8 mouse cellular contexts compared by ENCODE assay signal in the genomic region with DNA sequence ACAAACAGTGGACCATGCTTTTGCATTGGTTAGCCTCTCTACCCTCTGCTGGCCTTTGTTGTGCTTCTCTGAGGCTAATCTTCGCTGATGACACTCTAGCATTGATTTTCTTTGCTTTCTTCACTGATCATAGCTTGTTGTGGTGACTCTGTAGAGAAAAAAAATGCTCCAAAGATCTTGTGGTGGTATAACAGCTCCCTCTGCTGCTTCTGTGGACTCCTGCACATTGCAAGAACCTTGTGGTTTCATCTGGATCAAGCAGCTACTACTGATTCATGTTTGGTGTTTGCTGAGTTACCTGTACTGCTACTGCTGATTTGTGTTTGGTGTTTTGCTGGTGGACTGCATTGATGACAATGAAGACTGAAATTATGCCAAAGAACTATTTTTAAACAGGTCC.
A peak's percentile ranks its signal among the peaks of the same experiment; 100 is the strongest.
DNase-seq lines count a peak whose midpoint lies in the region; ATAC-seq and TF ChIP-seq lines count a peak whose summit lies in the region.

No protein-coding gene starts in this region.

- no peaks in the 10 kb centered on the region for H3K9me3 ChIP-seq in hindbrain, postnatal 0 days (ENCODE audit: low read length)
- no peaks in the 10 kb centered on the region for H3K9me3 ChIP-seq in hindbrain, embryonic 16.5 days (ENCODE audit: control insufficient read depth, low read length)
- no peaks in the 10 kb centered on the region for H3K9me3 ChIP-seq in stomach, postnatal 0 days (ENCODE audit: control insufficient read depth, low read length)

- no peak for ATAC-seq in hindbrain, postnatal 0 days
- ATAC-seq in hindbrain, embryonic 16.5 days: no peak
- ATAC-seq in stomach, postnatal 0 days (ENCODE audit: low FRiP score, low TSS enrichment): no peak

- H3K4me1 ChIP-seq in hindbrain, postnatal 0 days (ENCODE audit: insufficient read depth, low read length): no peaks in the 10 kb centered on the region
- H3K4me1 ChIP-seq in hindbrain, embryonic 16.5 days (ENCODE audit: control insufficient read depth, insufficient read depth, low read depth, low read length): no peaks in the 10 kb centered on the region
- no peaks in the 10 kb centered on the region for H3K4me1 ChIP-seq in stomach, postnatal 0 days (replicated peaks; ENCODE audit: control insufficient read depth, insufficient read depth)

- H3K27ac ChIP-seq in hindbrain, postnatal 0 days: no peak overlapping the region
- no peak overlapping the region for H3K27ac ChIP-seq in hindbrain, embryonic 16.5 days (ENCODE audit: low read depth, low read length)
- H3K27ac ChIP-seq in stomach, postnatal 0 days (replicated peaks): no peak overlapping the region

- DNase-seq in hindbrain, postnatal 0 days (ENCODE audit: low spot score): peak; percentile 26
- DNase-seq in right cerebral cortex, adult 18-20 months: peak; percentile 36
- DNase-seq in right cerebral cortex, postnatal 4 days: no peak
- peak; percentile 20 to 41 for DNase-seq in cerebellum, postnatal 25 days
- DNase-seq in stomach, postnatal 0 days (ENCODE audit: low spot score): peak; percentile 16
- DNase-seq in thymus, postnatal 14 days: no peak
- DNase-seq in spleen, adult 18-20 months: no peak

- no peak overlapping the region for H3K9ac ChIP-seq in hindbrain, postnatal 0 days (replicated peaks; ENCODE audit: low read length)
- H3K9ac ChIP-seq in hindbrain, embryonic 16.5 days (ENCODE audit: low read depth, low read length): no peak overlapping the region
- no peak overlapping the region for H3K9ac ChIP-seq in stomach, postnatal 0 days (ENCODE audit: low read length)

- no peaks in the 10 kb centered on the region for H3K36me3 ChIP-seq in hindbrain, postnatal 0 days (ENCODE audit: insufficient read depth, low read length)
- H3K36me3 ChIP-seq in hindbrain, embryonic 16.5 days (ENCODE audit: control insufficient read depth, insufficient read depth, low read length): no peaks in the 10 kb centered on the region
- no peaks in the 10 kb centered on the region for H3K36me3 ChIP-seq in stomach, postnatal 0 days (ENCODE audit: control insufficient read depth, insufficient read depth, low read length)

- TF ChIP-seq CTCF in hindbrain, postnatal 0 days (IDR thresholded peaks at IDR 0.05; ENCODE audit: low read depth): peak; percentile 65
- TF ChIP-seq CTCF in stomach, postnatal 0 days (IDR thresholded peaks at IDR 0.05; ENCODE audit: low read depth): peak; percentile 66

- no peak overlapping the region for H3K4me3 ChIP-seq in hindbrain, postnatal 0 days (ENCODE audit: low read length)
- H3K4me3 ChIP-seq in hindbrain, embryonic 16.5 days (ENCODE audit: low read length): no peak overlapping the region
- H3K4me3 ChIP-seq in stomach, postnatal 0 days (ENCODE audit: low read depth, low read length): no peak overlapping the region

- WGBS in hindbrain, postnatal 0 days: 61% methylated on average over 1 of the region's 1 CpGs
- 61% methylated on average over 1 of the region's 1 CpGs for WGBS in hindbrain, embryonic 16.5 days
- 41% methylated on average over 1 of the region's 1 CpGs for WGBS in stomach, postnatal 0 days

- no peak overlapping the region for H3K4me2 ChIP-seq in hindbrain, postnatal 0 days (ENCODE audit: low read depth, low read length)
- H3K4me2 ChIP-seq in hindbrain, embryonic 16.5 days (ENCODE audit: low read length): no peak overlapping the region
- H3K4me2 ChIP-seq in stomach, postnatal 0 days (replicated peaks; ENCODE audit: low read depth): no peak overlapping the region

- H3K27me3 ChIP-seq in hindbrain, postnatal 0 days (ENCODE audit: insufficient read depth, low read length): no peaks in the 10 kb centered on the region
- H3K27me3 ChIP-seq in hindbrain, embryonic 16.5 days (replicated peaks; ENCODE audit: control insufficient read depth, insufficient read depth, low read length): no peaks in the 10 kb centered on the region
- H3K27me3 ChIP-seq in stomach, postnatal 0 days (ENCODE audit: control insufficient read depth, insufficient read depth, low read length): no peaks in the 10 kb centered on the region

- no peak for TF ChIP-seq EP300 in stomach, postnatal 0 days (optimal IDR thresholded peaks at IDR 0.05)

Comparison
In these comparisons a context has a peak if more than half of its experiments do, and no peak if none do; other contexts are left out.
1. DNase-seq: peak in hindbrain, postnatal 0 days (single experiment), right cerebral cortex, adult 18-20 months (single experiment), cerebellum, postnatal 25 days (2 of 2) and stomach, postnatal 0 days (single experiment); none in right cerebral cortex, postnatal 4 days (single experiment), thymus, postnatal 14 days (single experiment) and spleen, adult 18-20 months (0 of 2).